Mouse (Mus musculus): ENCODE measurements at regions not wholly inside any gene's neighbourhood (a gene's known extent, or its start where the extent isn't known, plus 50 kb on each side); places are given as distances from the start of the nearest gene placed in this dataset.

DNA sequence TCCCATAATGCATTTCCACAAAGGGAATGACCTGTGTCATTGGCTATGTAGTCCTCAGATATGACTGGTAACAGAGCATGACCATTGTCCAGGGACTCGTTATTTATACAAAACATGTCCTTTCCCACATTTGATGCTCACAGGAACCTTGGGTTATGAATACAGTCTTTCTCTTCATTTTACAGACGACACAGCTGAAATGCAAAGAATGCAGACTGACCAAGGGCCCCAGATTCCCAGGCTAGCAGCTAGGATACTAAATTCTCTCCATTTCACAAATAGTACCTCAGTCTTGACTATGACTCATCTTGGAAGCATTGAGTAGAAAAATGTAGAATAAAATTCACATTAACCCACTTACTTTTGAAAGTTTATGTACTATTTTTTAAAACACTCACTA lies 182.7 kb upstream of the Sox4 start:
- no peak for DNase-seq (ENCODE audit: low spot score in 2 of 2)

DNA sequence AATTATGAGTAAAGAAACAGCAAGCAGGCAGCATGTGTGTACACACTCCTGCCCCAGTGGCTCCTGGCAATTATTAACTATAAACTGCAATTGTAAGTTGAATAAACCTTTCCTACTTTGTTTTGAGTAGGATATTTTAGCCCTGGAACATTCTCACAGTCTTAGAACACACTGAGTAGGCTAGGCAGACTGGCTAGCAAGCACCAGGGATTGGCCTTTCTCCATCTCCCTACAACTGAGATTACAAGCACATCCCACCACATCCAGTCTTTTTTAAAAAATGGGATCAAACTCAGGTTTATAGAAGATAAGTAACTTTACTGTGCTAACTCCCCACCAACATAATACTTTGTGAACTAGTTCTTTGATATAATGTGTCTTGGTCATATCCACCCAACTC lies 174.0 kb upstream of the Sox4 start:
- no peak for DNase-seq (ENCODE audit: low spot score in 2 of 2)

DNA sequence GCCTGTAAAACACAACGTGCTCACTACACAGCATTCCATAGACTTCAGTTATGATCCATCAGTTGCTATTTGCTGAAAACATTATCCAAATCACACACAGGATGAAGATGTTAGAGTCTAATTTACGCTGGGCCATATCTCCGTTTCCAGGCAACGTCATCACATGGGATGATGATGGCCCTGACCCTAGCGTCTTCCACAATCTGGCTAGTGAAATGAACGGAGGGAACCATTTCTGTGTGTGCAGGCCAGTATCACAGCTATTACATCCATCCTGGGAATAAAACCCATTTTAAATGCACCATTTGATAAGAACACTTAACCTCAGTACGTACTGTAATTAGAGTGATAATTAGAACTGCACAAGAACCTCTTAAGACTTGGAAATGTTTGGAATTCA lies 170.0 kb upstream of the Sox4 start:
- DNase-seq (ENCODE audit: low spot score in 2 of 2): no peak

DNA sequence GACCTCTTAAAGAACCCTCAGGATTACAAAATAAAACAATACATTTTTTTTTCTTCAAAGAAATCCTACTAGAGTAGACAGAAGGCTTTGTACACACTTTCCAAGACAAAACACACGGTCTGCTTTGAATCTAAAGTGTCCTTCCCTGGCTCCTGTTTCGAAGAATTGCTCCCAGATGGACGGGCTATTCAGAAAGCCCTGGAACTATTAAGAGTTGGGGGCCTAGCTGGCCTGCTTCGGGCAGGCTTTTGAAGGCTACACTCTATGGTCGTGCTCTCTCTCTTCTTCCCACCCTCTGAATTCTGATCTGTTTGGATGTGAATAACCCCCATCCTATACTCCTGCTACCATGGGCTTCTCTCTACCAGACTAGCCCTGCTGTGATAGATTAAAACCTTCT lies 167.6 kb upstream of the Sox4 start:
- no peak for DNase-seq (ENCODE audit: low spot score in 2 of 2)

DNA sequence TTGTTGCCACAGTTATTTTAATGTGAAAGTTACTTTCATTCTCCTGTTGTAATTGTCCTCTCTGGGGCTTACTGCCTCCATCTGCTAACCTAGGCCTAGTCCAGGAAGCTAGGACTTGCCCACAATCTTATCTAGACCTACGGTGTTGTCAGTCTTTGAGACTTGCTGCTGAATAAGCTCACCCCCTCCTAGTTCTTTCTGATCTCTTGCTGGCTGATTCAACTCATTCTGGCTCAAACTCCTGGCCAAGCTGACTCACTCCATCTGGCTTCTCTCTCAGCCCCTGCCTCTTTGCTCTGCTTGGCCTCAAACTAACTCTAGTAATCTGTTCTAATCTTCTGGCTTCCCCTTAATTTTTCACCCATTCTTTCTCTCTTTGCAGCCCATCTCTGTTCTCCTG lies 165.8 kb upstream of the Sox4 start:
- peak; percentile 9 to 19 for DNase-seq (ENCODE audit: low spot score in 2 of 2)

DNA sequence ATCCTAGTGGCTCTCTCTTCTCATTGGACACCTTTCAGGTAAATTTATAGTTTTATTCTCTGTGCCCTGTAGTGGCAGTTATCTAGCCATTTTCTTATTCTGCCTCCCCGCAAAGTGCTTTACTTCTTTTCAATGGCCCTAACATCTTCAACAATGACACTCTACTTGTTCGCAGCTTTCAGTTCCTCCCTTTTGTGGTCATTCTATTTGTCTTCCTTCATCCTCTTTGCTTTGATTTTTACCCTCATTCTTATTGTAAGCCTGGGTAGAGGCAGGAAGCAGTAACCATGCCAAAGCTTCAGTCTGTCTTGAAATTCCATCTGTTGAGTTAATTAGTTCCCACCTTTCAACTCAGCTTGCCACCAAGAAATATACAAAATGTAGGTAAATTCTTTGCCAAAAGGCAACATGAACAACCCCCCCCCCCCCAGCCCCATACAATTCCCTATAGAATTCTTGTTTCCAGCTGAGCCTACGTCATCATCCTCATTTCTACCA lies 161.5 kb upstream of the Sox4 start:
- no peak for DNase-seq (ENCODE audit: low spot score in 2 of 2)

DNA sequence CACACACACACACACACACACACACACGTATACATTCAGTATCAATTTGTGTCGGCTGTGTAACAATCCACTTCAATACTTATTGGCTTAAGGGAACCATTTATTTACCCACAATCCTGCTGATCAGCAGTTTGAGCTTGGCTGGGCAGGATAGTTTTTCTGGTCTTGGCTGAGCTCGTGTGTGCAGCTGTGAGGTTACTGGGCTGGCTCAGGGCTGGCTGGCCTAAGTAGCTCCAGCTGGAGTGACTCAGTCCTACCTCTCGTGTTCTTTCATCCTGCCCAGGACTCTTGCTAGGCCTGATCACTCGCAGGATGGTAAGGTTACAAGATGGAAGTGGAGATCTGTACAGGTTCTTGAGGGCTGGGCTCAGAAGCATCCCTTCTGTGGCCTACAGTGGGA lies 156.6 kb upstream of the Sox4 start:
- no peak for DNase-seq (ENCODE audit: low spot score in 2 of 2)

DNA sequence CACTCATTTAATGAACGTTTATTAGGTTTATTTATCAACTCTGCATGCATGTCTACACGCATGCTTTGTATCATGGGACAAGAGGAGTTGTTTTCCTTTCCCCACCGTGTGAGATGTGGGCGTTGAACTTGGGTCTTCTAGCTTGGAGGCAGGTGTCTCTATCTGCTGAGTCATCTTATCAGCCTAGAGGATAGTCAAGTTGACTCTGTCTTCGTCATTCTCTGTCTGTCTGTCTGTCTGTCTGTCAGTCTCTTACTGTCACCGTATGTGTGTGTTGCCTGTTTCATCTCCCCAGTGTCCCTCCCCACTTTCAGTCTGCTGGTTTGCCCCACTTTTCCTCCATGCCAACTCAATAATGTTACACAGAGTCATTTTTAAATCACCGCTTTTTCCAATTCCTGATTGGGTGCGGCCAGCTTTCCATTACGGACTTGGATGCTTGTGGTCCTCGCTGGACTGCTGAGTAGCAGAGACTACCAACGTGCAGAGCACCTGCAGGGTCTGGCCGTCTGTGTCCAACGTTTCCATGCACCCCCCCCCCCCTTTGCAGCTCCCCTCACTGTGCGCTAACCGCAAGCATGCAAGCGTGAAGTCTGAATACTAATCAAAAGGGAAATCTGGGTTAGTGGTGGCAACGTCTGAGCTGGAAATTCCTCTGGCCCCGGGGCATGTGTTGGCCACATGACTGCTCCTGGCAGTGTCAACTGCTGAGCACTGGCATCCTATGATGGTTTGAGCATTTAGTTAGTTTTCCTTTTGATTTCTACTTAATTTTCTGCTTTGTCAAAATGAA lies 155.7 kb upstream of the Sox4 start:
- DNase-seq (ENCODE audit: low spot score in 2 of 2): no peak

DNA sequence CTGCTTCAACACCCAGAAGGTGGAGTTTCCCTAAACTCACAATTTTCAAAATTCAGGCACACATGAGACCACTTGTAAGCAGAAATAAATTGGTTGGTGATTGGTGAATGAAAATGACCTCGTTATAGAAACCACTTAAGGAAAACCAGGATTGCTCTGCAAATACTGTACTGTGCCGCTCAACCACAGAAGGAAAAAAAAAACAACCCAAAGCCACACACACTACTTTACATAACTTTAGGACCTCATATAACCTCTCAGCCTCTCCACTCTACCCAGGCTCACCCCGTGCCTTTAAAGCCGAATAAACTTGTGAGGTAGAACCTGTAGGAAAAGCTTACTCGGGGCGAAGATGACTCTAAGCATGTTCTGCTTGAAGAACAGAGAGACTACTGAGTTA lies 154.7 kb upstream of the Sox4 start:
- DNase-seq (ENCODE audit: low spot score in 2 of 2): no peak

DNA sequence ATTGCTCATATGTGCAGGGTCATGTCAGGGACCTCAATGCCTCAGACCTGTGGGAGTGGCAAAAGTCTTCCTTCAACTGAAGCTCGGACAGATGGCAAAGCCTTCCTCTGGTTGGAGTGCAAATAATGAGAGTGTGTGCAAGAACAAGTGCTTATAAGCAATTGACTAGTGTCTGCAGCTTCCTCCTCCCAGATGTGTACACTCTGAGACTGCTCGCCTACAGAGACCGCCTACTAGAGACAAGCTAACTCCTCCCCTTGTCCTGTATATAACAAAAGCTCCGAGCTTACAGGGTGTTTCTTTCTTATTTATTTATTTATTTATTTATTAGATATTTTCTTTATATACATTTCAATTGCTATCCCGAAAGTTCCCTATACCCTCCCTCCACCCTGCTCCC lies 138.7 kb upstream of the Sox4 start:
- no peak for DNase-seq (ENCODE audit: low spot score in 2 of 2)

DNA sequence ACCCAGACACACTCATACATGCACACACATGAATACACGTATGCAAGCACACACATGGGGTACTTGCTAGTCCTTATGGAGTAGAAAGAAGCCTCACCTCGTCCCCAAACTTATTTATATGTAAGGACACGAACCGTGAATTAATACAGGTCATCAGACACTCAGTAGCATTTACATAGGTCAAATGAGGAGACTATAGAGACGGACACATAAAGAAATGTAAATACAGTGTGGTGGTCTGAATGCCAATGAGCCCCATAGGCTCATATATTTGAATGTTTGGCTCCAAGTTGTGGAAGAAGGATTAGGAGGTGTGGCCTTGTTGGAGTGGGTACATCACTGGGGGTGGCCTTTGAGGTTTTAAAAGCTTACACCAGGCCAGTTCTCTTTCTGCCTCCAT lies 133.3 kb upstream of the Sox4 start:
- no peak for DNase-seq (ENCODE audit: low spot score in 2 of 2)

DNA sequence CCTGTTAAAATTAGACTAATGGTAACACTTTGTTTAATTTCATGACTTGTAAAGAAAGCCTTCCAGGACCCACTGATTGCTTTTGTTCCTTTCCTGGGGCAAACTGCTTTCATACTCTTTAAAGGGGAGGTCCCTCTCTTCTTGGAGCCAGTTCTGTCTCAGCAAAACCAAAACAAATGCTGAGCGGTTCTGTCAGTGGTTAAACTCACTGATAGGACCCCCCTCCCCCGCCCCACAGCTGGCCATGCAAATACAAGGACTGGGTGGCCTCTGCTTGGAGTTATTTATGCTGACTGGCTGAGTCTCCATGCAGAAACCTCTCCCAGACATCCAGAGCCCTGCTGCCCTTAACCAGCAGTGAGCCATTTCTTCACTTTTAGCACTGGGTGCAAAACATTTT lies 127.6 kb upstream of the Sox4 start:
- DNase-seq (ENCODE audit: low spot score in 2 of 2): no peak

DNA sequence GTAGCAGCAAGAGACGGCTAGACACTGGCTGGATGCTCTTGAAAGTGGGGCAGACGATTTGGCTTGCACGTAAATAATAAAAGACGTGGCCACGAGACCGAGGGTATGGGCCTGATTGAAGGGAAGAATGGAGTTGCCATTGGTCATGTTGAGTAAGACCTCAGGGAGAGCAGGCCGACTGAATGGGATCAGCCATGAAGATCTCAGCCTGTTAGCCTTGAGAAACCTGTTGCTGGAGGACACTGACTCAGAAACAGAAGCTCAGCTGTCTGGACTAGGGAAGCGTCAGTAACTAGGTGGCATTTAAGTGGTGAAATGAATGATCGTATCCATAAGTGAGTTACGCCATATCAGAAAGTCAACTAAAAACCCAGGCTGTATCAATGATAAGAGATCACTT lies 126.3 kb upstream of the Sox4 start:
- DNase-seq (ENCODE audit: low spot score in 2 of 2): no peak

DNA sequence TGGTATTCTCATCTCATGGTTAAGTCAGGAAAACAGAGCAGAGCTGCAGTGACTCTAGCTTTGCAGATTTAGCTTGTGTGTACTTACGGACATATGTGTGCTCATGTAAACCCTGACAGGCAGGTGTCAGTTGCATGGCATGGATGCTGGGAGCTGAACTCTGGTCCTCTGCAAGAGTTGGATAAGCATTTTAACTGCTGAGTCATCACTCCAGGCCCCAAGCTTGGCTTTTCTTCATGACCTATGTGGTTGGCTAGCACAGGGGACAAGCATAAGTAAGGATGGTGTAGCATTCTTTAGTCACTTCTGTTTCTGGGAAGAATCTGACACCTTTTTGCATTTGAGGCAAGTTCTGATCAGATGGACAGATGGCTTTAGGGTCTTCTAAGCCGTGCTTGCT lies 120.1 kb upstream of the Sox4 start:
- no peak for DNase-seq (ENCODE audit: low spot score in 2 of 2)

DNA sequence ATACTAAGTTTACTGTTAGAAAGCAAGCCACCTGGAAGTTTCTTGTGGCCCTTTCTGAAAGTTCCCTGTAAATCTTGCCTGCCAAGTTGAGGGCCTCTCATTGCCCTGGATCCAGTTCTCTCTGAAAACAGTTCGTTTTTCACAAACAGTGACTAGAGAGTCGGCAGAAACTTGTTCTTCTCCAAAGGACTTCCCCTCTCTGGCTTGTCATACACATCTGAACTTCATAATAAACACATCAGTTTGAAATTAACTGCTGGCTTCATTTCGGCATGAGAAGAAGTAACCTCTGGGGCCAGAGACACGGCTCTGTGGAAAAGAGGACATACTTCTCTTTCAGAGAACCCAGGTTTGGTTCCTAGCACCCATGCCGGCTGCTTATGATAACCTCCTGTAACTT lies 110.4 kb upstream of the Sox4 start:
- no peak for DNase-seq (ENCODE audit: low spot score in 2 of 2)

DNA sequence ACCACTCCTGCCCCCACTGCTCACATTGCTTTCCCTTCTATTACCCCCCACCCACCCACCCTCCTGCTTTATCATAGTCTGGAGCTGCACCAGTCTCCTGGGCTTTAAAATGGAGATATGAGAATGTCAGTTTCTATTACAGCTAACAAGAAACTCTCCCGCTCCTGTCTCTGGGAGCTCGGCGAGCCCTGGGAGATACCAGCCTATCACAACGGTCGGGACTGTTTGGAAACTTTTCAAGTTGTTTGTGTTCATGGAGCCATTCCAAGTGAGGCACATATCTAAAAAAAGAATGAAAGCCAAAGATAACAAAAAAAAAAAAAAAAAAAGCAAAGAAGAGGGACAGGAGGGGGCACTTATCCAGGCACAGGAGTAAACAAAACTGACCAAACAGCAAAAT lies 105.2 kb upstream of the Sox4 start:
- DNase-seq (ENCODE audit: low spot score in 2 of 2): no peak

DNA sequence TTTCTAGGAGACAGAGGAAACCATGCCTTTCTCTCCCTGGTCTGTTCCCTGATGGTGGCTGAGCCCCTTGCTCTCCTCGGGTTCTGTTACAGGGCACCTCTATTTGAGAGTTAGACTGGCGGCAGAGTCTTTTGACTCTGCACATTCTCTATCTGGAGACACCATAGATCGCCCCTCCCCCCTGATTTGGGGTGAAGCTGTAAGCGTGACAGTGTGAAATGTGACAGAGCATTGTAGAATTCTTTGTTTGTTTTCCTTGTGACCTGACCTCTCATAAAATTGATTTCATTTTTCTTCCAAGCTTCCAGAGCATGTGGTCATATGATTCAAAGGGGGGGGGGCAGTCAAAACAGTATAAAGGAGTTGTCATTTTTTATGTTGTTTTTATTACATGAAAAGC lies 96.2 kb upstream of the Sox4 start:
- no peak for DNase-seq (ENCODE audit: low spot score in 2 of 2)

DNA sequence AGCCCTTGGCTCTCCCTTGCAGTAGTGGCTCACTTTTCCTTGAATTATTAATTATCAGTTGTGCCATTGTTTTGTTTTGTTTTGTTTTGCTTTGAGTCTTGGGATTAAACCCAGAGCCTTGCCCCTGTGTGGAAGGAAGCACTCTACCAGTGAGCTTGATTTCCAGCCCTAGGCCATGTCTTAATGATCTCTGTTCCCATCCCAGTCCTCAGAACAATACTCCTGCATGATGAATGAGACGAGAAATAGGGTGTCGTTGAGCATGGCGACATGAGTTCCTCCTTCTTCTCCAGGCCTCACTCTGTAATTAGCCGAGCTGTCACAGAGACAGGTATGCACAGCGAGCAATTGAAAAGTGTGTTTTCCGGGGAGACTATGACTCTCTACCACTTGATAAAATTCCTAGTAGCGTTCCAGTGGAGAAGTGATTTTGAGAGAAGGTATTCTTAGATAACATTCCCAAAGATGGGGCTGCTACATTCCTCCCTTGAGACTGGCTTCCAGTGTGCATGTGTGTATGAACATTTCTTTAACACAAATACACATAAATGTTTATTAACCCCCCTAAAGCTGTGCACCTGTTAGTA lies 95.6 kb upstream of the Sox4 start:
- no peak for DNase-seq (ENCODE audit: low spot score in 2 of 2)

DNA sequence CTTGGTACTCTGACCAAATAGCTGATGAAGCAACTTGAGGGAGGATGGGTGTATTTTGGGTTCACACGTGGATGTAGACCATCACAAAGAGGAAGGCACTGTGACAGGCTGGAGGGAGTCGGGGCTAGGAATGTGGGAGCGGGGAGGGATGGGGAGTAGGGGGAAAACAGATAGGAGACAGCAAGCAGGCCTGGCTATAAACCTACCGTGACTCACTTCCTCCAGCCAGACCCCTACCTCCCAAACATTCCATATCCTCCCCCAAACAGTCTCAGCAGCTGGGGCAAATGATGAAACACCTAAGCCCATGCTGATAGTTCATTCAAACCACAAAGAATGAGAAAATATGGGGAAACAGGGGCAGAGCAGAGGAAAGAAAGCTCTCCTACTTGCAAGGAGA lies 91.1 kb upstream of the Sox4 start:
- no peak for DNase-seq (ENCODE audit: low spot score in 2 of 2)

DNA sequence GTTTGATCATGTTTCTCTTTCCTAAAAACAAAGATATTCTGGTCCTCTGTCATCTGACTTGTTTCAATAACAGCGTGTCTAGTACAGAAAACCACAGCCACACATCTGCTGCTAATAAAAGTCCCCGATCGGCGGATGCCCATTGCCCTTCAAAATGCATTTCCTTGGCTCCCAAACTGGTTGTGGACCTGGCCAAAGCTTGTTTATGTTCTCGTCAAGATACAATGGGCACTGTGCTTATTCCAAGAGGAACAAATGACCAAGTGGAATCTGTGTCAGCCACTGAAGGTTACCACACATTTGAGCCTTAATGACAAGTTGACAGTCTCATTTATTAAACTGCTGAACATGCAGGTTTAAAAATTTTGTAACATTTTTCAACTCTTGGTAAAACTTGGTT lies 86.8 kb upstream of the Sox4 start:
- DNase-seq (ENCODE audit: low spot score in 2 of 2): no peak

DNA sequence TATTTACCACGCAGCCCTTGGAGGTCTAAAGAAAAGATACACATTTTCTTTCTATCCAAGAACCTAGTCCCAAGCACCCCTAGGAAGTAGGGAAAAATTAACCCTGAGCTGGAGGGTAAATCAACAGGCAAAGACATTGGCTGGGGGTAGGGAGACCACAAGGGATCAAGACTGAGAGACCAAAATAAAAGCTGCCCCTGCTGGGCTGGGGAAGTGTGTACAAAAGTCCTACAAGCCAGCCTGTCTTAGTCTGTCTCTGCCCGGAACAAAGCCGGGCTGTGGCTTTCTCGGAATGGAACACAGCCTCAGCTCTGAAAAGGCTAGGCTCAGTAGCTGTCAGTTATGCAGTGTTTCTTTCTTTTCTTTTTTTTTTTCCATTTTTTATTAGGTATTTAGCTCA lies 81.4 kb upstream of the Sox4 start:
- no peak for DNase-seq (ENCODE audit: low spot score in 2 of 2)

DNA sequence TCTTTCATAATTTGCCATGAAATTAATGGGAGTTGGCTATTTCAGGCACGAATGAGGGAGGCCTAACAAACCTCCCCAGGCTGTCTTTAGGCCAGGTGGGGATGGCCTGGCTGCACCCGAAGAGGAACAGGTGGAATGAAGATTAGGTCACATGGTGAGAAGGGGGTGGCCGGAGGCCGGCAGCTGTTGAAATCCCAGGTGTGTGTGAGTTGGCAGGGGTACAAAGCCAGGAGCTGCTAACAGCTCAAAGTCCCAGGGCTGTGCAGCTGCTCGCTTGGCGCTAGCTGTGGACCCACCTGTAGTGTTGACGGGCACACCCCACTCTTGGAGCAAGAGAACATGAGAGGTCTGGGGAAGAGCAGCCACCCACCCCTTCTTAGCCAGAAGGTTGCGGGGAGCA lies 80.9 kb upstream of the Sox4 start:
- no peak for DNase-seq (ENCODE audit: low spot score in 2 of 2)

DNA sequence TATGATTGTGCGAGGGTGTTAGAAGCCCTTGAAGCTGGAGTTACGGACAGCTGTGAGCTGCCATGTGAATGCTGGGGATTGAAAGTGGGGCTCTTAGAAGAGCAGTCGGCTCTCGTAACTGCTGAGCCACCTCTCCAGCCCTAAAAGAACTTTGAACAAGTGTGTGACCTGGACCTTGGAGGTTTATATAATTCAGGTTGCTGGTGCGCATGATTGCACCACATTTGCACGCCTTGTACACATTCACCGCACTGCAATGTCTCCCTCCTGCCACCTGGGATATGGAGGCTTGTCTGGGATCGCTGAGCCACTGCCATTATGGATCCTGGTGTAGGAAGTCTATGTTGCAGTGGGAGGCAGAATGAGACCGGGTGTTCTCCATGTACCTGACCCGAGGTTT lies 73.6 kb upstream of the Sox4 start:
- DNase-seq (ENCODE audit: low spot score in 2 of 2): no peak

Measured in left cerebral cortex, adult 18-20 months (tissue).